Mouse (Mus musculus) megakaryocyte, embryonic 14.5 days (primary cell): ENCODE results near the gene Trpc7. TPM values are rescaled to one million over a fixed set of nuclear protein-coding genes. Genes with fewer than 3 reads are reported as not detected.

ENCODE experiments used
- H3K27me3 ChIP-seq: replicated peaks from 2 replicates; pipeline ENCODE3; 2012; ENCODE audit warnings: inconsistent platforms
- H3K36me3 ChIP-seq: replicated peaks from 2 replicates; pipeline ENCODE3; 2012; ENCODE audit warnings: low read length, inconsistent platforms, mixed read lengths
- H3K4me1 ChIP-seq: 2 replicates; pipeline ENCODE4 v1.6.1; 2012; ENCODE audit warnings: inconsistent platforms
- H3K4me3 ChIP-seq: replicated peaks from 2 replicates; pipeline ENCODE3; 2012; ENCODE audit warnings: moderate library complexity, mild to moderate bottlenecking, inconsistent platforms
- H3K9me3 ChIP-seq: 2 replicates; pipeline ENCODE4 v1.6.1; 2012; ENCODE audit warnings: inconsistent platforms
- FLI1 ChIP-seq: IDR thresholded peaks from 2 replicates; pipeline ENCODE4 v1.6.1; 2012; ENCODE audit warnings: low read length, inconsistent platforms, mixed read lengths
- GATA1 ChIP-seq: IDR thresholded peaks from 3 replicates; pipeline ENCODE4 v1.6.1; 2012; ENCODE audit warnings: mixed read lengths, low read length, inconsistent platforms, borderline replicate concordance
- polyA plus RNA-seq: library from polyadenylated mRNA; stranded (reverse); fragments of >175 nt; gene quantifications from 2 replicates; pipeline ENCODE4 v1.2.3, GENCODE M21; 2012; ENCODE audit warnings: low replicate concordance; ENCODE audit not compliant: insufficient read depth

The Trpc7 gene
- polyA plus RNA-seq, 1 experiment: not detected

GRCm38 (mm10) chr13:56751774-56752173 is 144.0 kb downstream of the Trpc7 start:
- H3K27me3 ChIP-seq: peaks cover 84% of the 10 kb centered on the region
- H3K36me3 ChIP-seq: no peaks in the 10 kb centered on the region
- no peaks in the 10 kb centered on the region for H3K9me3 ChIP-seq
- no peak overlapping the region for H3K4me3 ChIP-seq
- no peak for TF ChIP-seq GATA1
- TF ChIP-seq FLI1: no peak
- peaks cover 14% of the 10 kb centered on the region; the same call in 1 of the 2 replicates for H3K4me1 ChIP-seq

DNA sequence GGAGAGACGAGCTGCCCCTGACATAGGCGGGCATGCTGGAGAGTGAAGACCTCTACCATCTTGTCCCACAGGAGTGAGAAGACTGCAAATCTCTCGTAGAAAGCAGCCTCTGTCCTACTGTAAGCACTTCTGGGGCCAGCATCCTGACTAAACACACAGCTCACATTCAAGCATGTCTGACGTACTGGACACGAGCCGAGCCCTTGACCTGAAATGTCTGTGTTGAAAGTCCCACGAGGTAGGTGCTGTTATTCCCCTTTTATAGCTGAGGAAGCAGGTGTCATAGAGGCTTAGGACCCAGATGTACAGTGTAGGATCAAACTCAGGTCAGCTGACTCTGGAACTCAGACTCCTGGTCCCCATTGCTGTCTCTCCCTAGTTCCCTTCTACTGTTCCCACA is 146.4 kb downstream of the Trpc7 start:
- H3K4me3 ChIP-seq: no peak overlapping the region
- H3K36me3 ChIP-seq: peaks cover under 1% of the 10 kb centered on the region
- TF ChIP-seq GATA1: no peak
- TF ChIP-seq FLI1: no peak
- H3K27me3 ChIP-seq: peaks cover 63% of the 10 kb centered on the region
- peaks cover 14% of the 10 kb centered on the region; the same call in 1 of the 2 replicates for H3K4me1 ChIP-seq
- no peaks in the 10 kb centered on the region for H3K9me3 ChIP-seq

DNA sequence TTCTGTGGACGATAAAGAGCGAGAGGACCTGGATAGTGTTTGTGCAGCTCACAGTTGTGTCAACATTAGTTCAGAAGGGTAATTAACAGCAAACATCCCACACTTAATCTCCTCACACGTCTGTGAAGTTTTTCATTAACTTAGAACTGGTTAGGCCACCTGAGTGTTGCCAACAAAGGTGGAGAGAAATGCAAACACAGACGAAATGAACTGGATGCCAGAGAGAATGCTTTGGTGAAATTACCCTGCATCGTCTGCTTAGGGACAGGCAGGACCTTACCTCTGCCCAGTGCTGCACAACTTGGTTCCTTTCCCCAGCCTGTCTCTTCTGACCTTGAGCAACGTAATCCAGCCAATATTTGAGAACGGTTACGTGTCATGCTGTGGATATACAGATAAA is 148.2 kb downstream of the Trpc7 start:
- Histone ChIP-seq H3K4me3 (no peak overlapping the region), H3K4me1 (peaks cover 15% of the 10 kb centered on the region), H3K27me3 (peaks cover 45% of the 10 kb centered on the region), H3K9me3 (no peaks in the 10 kb centered on the region), H3K36me3 (peaks cover 6% of the 10 kb centered on the region)
- TF ChIP-seq GATA1 (no peak), FLI1 (no peak)

DNA sequence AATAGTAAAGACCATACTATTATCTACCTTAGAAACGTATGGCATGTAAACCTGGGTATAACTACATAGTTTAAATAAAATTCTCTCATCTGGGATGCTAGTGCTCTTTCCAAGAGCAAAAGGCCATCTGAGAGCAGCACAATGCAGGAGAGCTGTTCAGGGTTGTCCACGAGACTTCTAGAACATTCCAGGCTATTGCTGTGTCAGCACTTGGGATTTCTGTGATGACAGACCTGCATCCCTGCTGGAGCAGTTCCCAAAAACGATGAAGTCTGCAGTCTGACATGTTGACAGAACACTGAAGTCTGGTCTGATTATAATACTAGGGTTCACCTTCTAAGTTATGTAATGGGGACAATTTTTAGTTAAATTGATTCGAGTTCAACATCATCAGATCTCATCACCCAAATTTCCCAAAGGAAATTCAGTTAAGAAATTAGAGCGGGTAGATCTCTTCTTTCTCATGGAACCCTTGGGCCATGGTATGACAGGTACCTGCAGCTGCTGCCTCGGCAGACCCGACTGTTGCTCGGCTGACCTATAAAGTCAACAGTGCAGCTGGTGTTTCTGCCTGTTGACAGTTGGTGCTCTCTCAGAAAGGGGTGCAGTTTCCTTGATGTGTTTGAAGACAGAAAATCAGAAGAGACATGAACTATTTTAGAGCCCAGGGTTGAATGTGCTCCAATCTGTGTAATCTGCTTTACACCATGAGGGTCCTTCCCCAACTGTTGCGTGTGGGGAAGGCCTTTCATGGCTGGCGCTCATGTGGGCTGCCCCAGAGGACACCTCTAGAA is 148.9 kb downstream of the Trpc7 start:
- peaks cover 10% of the 10 kb centered on the region for H3K36me3 ChIP-seq
- peaks cover 39% of the 10 kb centered on the region for H3K27me3 ChIP-seq
- peaks cover 18% of the 10 kb centered on the region for H3K4me1 ChIP-seq
- no peak for TF ChIP-seq FLI1
- no peak for TF ChIP-seq GATA1
- no peaks in the 10 kb centered on the region for H3K9me3 ChIP-seq
- no peak overlapping the region for H3K4me3 ChIP-seq

GRCm38 (mm10) chr13:56742325-56742901 is 153.4 kb downstream of the Trpc7 start:
- Histone ChIP-seq H3K4me3 (no peak overlapping the region), H3K9me3 (no peaks in the 10 kb centered on the region), H3K4me1 (peaks cover 25% of the 10 kb centered on the region), H3K36me3 (peaks cover 48% of the 10 kb centered on the region), H3K27me3 (peaks cover 2% of the 10 kb centered on the region)
- TF ChIP-seq FLI1: no peak
- TF ChIP-seq GATA1: no peak

DNA sequence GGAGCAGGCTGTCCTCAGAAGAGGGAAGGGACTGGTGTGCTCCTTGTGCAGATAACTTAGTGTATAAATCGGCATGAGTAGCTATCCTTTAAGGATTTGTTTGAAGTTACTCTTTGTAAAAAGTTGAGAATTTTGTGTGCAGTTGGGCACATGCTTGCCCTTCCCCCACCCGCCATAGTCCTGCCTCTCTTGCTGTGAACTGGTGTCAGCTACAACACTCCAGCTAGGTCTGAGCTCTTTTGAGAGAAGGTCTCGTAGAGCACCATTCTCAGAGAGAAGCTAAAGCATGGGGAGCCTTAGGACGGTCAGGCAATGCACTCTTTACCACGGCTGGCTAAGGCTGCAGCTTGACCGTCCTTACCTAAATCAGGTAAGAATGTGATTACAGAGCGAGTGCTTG is 154.1 kb downstream of the Trpc7 start:
- Histone ChIP-seq H3K9me3 (no peaks in the 10 kb centered on the region), H3K4me1 (peaks cover 25% of the 10 kb centered on the region), H3K4me3 (no peak overlapping the region), H3K27me3 (peaks cover 2% of the 10 kb centered on the region), H3K36me3 (peaks cover 54% of the 10 kb centered on the region)
- TF ChIP-seq GATA1: no peak
- TF ChIP-seq FLI1: no peak

DNA sequence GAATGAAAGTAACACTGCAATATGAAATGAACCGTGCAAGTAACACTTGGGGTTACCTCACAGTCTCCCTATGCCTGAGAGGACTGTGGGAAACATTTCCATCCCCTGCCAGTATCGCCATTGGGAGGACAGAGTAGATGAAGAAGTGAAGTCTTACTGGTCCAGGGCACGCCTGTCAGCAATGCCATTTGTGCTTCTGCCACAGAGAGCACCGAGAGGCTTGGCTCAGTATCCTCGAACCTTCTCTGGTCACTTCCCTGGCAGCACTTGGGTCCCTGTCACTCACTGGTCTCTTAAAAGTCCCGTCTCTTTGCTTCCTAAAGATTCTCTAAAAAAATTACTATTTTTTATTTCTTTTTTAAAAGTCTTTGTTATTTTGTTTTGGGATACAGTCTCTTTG is 155.3 kb downstream of the Trpc7 start:
- Histone ChIP-seq H3K4me1 (peaks cover 30% of the 10 kb centered on the region), H3K36me3 (peaks cover 66% of the 10 kb centered on the region), H3K9me3 (no peaks in the 10 kb centered on the region), H3K27me3 (no peaks in the 10 kb centered on the region), H3K4me3 (no peak overlapping the region)
- TF ChIP-seq FLI1 (no peak), GATA1 (no peak)

GRCm38 (mm10) chr13:56739556-56739955 is 156.2 kb downstream of the Trpc7 start:
- no peak for TF ChIP-seq FLI1
- TF ChIP-seq GATA1: no peak
- Histone ChIP-seq H3K4me1 (peaks cover 40% of the 10 kb centered on the region), H3K9me3 (no peaks in the 10 kb centered on the region), H3K27me3 (no peaks in the 10 kb centered on the region), H3K36me3 (peaks cover 73% of the 10 kb centered on the region), H3K4me3 (no peak overlapping the region)

GRCm38 (mm10) chr13:56735212-56735875 is 160.4 kb downstream of the Trpc7 start:
- Histone ChIP-seq H3K4me3 (no peak overlapping the region), H3K4me1 (peaks cover 35% of the 10 kb centered on the region), H3K36me3 (peaks cover 91% of the 10 kb centered on the region), H3K27me3 (no peaks in the 10 kb centered on the region), H3K9me3 (no peaks in the 10 kb centered on the region)
- no peak for TF ChIP-seq GATA1
- TF ChIP-seq FLI1: no peak

DNA sequence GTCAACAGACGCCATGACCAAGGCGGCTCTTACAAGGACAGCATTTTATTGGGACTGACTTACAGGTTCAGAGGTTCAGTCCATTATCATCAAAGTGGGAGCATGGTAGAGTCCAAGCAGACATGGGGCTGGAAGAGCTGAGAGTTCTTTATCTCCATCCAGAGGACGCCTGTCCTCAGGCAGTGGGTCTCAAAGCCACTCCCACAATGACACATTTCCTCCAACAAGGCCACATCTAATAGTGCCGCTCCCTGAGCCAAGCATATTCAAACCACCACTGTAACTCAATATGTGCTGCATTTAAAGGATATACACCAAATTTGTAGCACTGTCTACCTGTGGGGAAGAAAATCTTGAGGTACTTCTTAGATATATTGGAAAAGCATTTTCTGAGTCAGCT is 161.2 kb downstream of the Trpc7 start:
- TF ChIP-seq GATA1 (no peak), FLI1 (no peak)
- Histone ChIP-seq H3K4me1 (peaks cover 42% of the 10 kb centered on the region), H3K9me3 (no peaks in the 10 kb centered on the region), H3K36me3 (peaks cover 91% of the 10 kb centered on the region), H3K4me3 (no peak overlapping the region), H3K27me3 (no peaks in the 10 kb centered on the region)
